Mouse (Mus musculus) spleen, postnatal 36 days (tissue): ENCODE measurements at regions not wholly inside any gene's neighbourhood (a gene's known extent, or its start where the extent isn't known, plus 50 kb on each side); places are given as distances from the start of the nearest gene placed in this dataset.

Experiments
- DNase-seq, 2 experiments: peaks; one replicate each; pipeline ENCODE4 v3.0.0; 2022; ENCODE audit warnings: low spot score in 2 of 2, mixed read lengths in 1 of 2

DNA sequence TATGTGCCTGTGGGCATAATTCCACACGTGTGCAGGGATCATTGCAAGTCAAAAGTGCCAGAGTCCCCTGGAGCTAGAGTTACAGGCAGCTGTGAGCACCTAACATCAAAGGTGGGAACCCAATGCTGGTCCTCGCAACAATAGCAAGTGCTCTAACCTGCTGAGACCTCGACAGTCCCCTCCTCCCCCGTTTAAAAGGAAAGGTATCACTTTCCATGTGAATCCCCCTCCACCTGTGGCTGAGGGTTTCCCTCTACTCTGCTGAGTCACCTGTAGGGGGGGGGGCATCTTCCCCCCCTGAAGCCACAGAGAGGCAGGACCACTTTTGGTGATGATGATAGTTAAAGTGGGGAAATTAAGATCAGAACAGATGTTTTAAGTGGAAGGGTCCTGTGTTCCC, 133.4 kb upstream of the Foxn2 start:
- DNase-seq: no peak

DNA sequence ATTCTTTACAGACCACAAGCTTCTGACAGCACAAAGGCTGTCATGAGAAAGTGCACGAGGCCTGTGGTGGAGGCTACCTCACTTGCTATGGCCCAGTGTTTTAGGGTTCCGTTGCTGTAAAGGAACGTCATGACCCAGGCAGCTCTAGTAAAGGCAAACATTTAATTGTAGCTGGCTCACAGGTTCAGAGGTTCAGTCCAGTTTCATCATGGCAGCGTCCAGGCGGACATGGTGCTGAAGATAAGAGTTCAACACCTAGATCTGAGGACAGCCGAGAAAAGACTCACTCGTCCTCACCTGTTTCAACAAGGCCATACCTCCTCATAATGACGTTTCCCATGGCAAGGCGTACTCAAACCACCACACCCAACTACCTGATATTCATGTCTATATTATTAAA, 132.7 kb upstream of the Foxn2 start:
- no peak for DNase-seq

DNA sequence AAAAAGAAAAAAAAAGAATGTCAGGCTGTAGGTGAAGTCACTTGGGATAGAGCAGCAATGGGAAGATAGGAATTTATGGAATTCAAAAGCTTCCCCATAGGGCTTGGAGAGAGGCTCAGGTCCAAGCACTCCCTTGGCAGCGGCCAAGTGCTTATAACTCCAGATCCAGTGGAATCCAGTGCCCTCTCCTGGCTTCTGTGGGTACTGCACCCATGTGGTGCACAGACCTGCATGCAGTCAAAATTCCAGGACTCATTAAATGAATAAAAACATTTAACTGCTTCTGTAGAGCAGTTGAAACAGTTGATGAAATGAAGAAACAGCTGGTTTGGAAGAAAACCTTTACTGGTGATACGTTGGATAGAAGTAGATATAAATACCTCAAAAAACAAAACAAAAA, 127.6 kb upstream of the Foxn2 start:
- DNase-seq: no peak

DNA sequence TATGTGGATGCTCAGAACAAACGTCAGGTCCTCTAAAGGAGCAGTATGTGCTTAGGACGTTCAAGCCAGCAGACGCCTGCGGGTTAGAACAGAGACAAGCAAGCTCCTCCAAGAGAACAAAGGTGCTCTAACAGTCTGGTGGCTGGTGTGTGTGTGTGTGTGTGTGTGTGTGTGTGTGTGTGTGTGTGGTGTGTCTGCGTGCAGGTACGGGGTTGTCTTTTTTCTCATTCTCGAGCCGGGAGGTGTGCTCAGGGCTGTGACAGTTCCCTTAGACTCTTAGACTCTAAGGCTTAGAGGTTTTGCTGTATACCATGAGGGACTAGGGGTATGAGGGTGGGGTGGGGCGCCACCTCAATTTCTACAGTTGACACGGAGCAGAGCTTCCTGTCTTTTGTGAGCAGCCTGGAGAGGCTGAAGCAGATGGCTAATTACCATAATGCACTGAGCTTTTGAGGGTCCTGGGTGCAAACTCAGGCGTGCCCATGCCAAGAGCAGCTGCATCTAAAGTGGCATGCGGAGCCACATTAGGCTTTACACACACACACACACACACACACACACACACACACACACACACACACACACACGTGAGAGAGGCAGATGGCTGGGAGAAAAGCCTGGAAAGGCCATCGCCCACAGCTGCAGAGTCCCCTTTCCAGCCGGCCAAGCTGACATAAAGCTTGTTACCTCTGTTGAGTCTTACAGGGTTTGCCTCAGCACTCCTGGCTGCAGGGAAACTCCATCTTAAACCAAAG, 124.1 kb upstream of the Foxn2 start:
- DNase-seq: no peak

DNA sequence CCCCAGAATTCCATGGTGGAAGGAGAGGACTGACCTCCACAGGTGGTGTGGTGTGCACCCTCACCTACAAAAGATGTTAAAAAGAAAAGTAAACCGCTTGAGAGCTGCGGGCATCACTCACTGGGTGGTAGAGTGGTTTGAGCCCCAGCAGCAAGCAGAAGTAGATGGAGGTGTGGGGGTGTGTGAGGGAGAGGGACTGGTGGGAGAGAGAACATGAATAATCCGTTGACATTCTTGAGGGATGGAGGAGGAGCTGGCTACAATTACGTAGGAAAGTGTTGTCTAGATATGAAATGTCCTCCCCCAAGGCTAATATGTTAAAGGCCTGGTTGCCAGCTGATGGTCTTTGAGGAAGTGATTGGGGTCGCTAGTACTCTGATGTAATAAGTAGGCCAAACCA, 123.2 kb upstream of the Foxn2 start:
- no peak for DNase-seq

DNA sequence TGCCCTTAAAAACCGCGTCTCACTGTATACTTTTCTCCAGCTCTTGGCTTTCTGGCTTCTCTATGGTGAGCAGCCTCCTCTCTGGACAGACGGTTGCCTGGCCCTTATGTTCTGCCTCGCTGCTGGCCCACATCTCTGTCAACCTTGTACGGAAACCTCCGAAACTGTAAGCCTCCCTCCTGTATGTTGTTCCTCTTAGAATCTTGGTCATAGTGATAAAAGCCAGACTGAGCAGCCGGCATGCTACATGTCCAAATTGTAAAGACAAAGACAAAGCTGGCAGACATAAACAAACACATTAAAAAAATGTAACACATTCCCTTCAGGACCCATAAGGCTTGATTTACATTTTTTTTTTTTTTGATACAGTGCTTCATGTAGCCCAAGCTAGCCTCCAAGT, 122.7 kb upstream of the Foxn2 start:
- DNase-seq: no peak

DNA sequence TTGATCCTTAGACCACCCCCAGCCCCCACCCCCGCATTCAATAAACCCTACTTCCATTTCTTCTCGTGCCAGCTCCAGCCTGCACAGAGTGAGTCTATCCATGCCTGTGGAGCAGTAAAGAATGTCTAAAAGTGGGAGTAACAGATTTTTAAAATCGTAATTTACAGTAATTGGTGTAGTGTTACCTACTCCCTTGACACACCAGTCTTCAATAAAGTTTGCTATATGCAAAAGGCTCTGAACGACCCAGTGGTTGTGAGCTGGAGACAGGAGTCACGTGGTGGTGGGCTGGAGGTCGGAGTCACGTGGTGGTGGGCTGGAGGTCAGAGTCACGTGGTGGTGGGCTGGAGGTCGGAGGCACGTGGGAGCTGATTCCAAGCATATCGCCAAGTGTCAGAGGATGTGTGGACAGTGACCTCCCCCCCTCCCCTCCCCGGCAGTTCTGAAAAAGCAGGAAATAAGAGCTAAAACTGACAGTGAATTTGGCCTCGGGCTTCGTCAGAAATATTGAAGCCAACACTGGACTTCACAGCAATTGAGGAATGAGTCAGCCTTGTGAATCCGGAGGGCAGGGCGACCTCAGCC, 122.2 kb upstream of the Foxn2 start:
- DNase-seq: no peak

DNA sequence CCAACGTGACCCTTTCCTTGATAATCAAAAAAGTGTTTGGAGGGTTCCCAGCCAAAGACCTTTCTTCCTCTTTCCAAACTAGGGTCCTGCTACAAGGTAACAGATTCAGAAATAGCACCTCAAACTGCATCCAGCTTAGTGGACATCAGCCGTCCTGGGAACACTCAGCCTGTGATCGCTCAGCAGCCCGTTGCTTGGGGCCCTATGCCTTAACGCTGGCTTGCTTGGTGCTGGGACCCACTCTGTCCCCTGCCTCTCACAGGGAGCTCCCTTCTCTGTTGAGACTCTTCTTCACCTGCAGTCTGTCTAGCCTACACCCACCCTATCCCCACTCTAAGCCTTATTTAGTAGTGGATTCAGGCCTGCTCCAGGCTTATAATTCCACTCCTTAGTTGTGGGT, 121.6 kb upstream of the Foxn2 start:
- DNase-seq: no peak

DNA sequence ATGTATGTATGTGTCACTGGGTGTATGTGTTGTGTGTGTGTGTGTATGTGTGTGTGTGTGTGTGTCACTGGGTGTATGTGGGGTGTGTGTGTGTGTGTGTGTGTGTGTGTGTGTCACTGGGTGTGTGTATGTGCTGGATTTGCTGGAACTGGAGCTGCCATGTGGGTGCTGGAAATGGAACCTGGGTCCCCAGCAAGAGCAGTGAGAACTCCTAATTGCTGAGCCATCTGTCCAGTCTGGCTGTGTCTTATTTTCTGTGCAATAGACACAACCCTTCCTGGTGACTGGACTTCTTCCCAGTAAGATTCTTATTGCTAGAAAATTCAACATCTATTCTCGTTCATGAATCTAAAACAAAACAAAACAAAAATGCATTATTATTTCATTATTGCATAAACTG, 119.8 kb upstream of the Foxn2 start:
- no peak for DNase-seq

DNA sequence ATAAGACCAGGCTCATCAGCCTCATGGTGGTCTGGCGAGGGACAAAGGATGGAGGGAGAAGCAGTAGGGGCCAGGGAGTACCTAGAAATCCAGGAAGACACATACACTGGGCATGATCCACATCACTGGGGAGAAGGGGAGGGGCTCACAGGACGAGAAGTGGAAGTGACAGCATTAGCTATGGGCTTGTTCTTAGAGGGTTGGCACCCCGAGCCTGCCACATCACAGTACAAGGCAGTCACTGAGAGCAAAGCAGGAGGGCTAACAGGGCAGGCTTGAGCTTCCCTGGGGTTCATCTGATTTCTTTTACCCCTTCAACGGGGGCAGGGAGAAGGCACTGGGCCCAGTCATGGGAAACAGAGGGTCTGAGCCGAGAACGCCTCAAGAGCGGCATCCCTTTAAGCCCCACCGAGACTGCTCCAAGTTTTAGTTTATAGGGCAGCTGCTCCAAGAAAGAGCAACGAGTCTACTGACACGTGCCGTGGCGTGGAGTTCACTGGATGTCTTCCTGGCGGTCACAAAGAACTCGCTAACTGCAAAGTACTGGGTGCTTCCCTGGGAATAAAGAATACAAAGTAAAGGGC, 115.1 kb upstream of the Foxn2 start:
- DNase-seq: no peak

DNA sequence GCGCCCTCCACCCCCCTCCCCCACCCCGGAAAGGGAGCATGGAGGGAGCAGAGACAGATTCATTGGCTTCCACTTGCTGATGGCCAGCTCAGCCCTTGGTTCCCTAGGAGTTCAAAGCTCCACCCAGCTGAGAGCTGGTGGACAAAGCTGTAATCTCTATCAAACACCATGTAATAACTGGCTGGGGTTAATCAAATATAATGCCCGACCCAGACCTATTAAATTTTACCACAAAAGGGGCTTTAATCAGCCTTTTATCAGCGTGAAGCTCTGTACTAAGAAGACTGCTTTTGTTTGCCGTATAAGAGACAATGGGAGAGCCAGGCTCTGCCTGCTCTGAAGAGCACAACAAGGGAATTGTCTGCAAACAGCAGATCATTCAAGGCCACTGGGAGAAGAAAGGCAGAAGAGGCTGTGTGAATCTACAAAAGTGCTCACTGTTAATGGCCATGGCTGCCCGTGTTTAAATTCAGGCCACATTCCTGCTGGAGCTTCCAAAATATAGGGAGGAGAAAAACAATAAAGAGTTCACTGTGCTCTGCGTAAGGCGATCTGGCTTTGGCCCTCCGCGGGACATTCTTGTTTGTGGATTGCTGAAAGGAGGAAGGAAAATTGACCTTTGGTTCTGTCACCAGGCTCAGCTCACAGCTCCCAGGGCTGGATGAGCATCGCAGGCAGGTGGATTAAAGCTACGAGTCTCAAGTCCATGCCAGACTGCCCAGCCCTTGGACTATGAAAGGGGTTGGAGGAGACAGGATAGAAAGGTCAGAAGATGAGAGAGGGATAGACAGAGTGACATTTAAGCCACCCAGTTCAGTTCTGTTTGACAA, 114.4 kb upstream of the Foxn2 start:
- DNase-seq: no peak

DNA sequence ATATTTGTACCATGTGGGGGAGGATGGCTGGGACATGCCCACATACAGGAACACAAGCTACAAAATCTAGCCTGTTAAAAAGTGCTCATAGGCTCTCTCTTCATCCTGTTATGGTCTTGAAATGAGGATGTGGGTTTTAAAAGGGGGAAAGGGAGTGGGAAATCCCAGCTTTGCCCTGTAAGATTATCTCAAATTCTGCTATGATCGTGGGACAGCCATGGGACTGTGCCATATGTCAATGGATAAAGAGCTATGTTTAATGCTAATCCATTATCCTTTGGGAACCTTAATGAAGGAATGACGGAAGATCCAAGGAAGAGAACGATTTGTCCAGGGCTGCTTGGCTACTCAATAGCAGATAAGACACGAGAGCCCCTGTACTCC, 113.8 kb upstream of the Foxn2 start:
- DNase-seq: no peak

DNA sequence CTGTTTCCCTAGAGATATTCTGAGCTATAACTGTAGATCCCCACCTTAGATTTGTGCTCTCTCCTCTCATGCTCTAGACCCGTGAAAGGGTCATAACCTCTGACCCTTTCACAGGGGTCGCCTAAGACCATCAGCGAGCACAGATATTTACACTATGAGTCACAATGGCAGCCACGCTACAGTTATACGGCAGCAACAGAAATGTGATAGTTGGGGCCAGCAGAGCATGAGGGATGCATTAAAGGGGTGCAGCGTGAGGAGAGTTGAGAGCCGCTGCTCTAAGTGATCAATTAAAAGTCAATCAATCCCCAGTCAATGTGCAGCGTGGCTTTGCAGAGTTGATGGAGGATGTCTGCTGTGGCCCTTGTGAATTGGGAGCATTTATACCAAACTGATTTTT, 112.7 kb upstream of the Foxn2 start:
- DNase-seq: no peak

DNA sequence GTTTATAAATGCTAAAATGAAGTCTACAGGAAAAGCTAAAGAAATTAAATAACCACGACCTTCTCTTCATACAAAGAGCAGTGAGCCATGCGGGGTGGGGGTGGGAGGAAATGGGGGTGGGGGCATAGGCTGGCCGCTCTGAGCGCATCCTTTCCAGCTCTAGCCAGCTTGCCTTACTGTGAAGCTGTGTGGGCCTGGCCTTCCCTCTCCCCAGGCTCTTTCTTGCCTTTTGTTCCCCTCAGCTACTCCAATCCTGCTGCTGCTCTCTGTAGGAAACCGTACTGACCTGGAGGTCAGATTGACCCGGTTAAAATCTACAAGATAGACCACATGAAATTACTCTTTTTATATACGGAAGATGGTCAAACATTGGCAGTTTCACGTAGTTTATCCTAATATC, 111.7 kb upstream of the Foxn2 start:
- no peak for DNase-seq

DNA sequence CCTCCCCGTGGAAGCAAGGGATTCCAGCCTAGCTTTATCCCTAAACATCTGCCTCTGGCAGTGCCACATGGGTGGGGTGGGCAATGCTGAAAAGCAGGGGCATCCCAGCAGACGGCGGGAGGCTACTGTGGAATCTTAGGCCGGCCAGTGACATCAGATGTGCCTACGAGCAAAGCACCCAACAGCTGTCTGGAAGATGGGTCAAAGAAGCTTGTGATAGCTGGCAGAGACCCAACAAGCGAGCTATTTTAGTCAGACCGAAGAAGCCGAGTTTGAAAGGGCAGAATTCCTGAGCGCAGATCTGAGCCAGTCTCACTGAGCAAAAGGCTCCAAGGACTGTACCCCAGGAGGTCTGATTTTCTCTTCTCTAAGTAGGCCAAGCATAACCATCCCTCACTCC, 110.8 kb upstream of the Foxn2 start:
- no peak for DNase-seq

DNA sequence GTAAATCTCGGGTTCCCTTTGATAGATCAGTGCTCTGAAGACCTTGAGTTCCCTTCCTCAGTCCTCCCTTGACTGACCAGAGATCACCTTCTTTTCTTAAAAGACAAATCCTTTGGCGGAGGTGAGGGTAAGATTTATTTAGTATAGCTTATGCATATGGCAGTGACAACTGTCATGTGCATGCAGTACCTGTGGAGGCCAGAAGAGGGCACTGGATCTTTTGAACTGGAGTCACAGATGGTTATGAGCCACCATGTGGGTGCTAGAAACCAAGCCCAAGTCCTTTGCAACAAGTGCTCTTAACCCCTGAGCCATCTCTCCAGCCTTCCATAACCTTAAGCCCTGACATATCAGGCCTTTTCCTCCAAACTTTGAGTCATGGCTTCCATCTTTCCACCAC, 110.4 kb upstream of the Foxn2 start:
- no peak for DNase-seq

DNA sequence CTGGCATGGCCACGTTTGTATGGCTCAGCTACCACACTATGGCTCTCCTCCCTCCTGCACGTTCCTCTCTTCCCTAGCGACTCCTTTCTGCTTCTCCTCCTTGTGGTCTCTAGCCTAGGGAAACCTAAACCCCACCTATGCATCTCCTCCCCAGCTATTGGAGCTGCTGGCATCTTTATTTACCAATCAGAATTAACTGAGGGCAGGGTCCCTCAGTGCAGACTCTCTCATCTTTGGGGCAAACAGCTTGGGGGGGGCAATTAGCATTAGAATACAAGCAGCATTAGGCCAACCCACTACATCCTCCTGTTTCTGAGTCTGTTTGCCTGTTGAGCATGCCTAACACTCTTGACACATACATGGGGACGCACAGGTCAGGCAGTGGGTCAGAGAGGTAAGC, 106.7 kb upstream of the Foxn2 start:
- no peak for DNase-seq

DNA sequence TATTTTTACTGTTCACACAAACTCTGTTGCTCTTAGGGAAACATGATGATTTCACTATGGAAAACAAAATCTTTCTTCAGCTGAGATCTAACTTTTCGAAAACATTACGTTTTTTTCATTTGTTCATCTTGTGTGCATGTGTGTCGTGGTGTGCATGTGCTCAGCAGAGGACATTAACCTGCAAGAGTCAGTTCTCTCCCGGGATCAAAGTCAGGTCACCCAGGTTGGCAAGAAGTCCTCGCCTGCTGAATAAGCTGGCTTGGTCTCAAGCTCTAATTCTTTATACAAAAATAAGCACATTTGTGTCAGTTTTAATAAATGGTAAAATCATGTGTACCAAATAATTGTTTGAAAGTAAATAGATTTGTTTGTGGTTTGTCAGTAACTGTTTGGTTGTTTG, 105.2 kb upstream of the Foxn2 start:
- no peak for DNase-seq

DNA sequence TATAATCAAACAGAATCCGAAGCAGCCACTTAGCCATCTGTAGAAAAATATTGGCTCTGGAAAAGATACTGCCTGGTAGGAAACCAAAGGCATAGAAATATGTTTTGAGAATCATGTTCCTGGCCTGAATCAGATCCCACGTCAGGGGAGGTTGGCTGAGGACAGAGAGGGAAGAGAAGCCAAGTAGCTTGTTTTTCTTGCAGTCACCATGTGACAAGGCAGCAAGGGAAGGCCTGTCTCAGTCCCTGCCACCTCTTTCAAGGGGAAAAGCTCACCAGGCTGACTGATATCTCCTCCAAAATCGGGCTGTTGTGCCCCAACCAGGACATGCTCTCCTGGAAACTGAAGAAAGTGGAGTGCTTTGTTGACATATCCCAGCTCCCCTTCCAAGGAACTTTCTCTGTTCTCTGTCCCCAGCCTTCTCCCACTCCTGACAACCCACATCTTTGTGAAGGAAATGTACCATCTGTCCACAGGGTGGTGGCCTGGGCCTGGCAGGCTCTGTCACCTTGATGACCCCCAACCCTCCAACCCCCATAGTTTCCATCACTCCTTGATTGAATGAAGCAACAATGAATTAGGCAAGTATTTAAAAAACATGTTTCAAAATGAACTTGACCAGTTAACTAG, 104.3 kb upstream of the Foxn2 start:
- DNase-seq: no peak

DNA sequence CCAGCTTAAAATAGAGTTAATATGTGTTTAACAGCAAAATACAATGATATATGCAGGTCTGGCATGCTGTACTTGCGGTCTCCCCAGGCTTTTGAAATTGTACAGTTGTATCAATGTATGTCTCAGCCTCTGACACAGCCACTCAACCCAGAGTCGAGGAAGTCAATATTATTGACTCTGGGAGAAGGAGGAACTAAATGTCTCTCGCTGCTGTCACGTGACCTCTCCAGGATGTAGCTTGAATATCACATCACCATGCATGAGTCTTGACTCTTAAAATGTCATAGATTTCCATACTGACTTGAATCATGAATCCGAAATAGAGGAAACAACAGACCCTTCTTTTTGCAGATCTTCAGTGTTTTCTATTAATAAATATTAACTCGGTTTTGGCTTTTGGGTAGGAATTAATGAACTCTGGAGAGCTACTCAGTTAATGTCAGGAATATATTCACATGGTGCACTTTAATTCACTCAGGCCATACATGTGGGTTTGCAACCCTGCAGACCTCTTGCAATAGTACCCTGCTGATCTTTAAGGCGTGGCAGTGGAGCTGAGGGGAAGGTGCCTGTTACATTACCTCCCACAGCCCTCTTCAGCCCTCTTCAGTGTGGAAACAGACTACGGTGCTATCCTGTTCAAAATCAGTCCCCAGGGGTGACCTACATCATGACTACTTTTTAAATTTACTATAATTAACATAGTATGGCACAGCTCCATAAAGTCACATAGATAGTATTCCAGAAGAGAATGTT, 102.7 kb upstream of the Foxn2 start:
- DNase-seq: peak; percentile 43 to 51

DNA sequence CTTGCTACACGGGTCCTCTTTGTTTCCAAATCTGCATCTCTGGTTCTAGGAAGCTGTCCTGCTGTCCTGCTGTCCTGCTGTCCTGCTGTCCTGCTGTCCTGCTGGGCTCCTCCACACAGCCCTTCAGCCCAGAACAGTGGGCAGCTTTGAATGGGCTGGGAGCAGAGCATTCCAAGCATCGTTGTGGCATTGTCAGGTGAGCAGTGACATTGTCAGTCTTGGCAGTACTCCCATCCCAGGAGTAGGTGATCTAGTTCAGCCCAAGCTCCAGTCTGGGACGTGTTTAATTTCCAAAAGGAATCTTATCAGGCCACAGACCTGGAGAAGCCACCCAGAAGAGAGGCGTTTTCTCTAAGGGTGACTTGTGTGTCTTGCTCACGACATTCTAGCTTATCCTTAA, 99.4 kb upstream of the Foxn2 start:
- no peak for DNase-seq

DNA sequence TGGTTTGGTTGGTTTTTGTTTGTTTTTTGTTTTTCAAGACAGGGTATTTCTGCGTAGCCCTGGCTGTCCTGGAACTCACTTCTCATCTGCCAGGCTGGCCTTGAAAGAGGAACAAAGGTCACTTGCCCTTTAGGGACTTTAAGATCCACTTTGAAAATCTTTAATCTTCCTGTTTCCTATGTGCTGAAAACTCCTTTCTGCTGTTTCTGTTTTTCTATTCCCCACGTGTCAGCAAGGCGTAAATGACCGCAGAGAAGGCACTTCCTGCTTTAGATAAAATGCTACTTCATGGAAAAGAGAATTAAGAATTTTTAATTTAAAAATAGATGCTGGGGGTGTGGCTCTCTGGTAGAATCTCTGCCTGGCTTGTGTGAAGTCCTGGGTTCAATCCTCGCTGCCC, 98.9 kb upstream of the Foxn2 start:
- peak; percentile 15 to 33 for DNase-seq
